Mouse (Mus musculus) brain, embryonic 14.5 days (tissue): ENCODE measurements around the gene Cnp.

Source experiments
- CTCF ChIP-seq: fragments of 200-500 bp; IDR thresholded peaks from 2 replicates; pipeline ENCODE4 v1.5.1; 2012; ENCODE audit warnings: inconsistent platforms, mild to moderate bottlenecking, moderate library complexity, borderline replicate concordance; ENCODE audit not compliant: insufficient read depth, insufficient read length; ENCODE audit errors: extremely low read depth
- POLR2A ChIP-seq: fragments of 200-500 bp; IDR thresholded peaks from 2 replicates; pipeline ENCODE4 v1.6.1; 2012; ENCODE audit warnings: mild to moderate bottlenecking, inconsistent platforms, borderline replicate concordance; ENCODE audit not compliant: poor library complexity, insufficient read depth, insufficient read length, severe bottlenecking; ENCODE audit errors: extremely low read depth

DNA sequence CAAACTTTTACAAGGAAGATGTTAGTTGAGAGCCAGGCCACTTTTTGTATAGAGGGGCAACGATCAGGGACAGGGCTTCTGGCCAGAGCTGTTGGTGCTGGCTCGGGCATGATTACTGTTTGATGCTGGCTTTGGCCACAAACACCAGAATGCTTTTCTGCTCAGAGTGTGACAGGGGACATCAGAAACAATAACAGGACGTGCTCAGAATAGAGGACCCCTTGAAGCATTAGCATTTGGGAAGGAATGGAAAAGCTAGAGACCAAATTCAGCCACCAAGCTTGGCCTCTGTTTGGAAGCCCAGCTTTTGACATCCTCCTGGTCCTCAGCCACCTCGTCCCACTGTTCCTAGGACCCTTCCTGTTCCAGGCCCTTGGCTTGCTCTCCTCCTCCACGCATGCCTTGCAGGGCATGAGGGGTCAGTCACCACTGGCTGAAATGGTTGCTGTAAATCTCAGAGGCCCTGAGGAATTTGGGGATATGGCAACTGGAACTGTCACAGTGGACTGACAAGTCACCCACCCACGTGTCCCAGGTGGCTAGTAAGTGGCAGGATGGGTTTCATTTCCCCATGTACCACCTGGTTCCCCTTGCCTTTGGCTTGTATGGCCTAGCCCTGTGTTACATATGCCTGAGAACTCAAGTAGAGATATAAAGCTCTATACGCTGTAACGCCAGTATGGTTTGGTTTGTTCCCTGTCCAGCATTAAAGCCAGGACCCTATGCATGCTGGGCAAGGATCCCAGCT, 3.3 kb downstream of the Cnp start:
- TF ChIP-seq POLR2A: no peak
- no peak for TF ChIP-seq CTCF
